Mouse (Mus musculus) v-Abl transformed pro-B cells (cell line): ENCODE measurements at regions not wholly inside any gene's neighbourhood (a gene's known extent, or its start where the extent isn't known, plus 50 kb on each side); places are given as distances from the start of the nearest gene placed in this dataset.

Experiments used
- in situ Hi-C, 2 experiments: fragments of 400-800 bp; cut with MboI; formaldehyde crosslinking; loops; one replicate each; pipeline ENCODE4 v1.15.1; 2025; ENCODE audit not compliant: unreplicated experiment in 2 of 2

GRCm38 (mm10) chr9:87954941-87955340, 223.9 kb upstream of the Tbx18 start:
- in situ Hi-C loops = no loop called here

- in situ Hi-C loops = no loop called here
Measured at GRCm38 (mm10) chr9:87961796-87962195, 230.7 kb upstream of the Tbx18 start.

GRCm38 (mm10) chr9:87964508-87964907, 233.4 kb upstream of the Tbx18 start:
- in situ Hi-C loops = no loop called here

GRCm38 (mm10) chr9:87965103-87965780, 234.2 kb upstream of the Tbx18 start:
- in situ Hi-C loops = no loop called here

- in situ Hi-C loops = no loop called here
Measured at GRCm38 (mm10) chr9:87968190-87969082, 237.4 kb upstream of the Tbx18 start.

GRCm38 (mm10) chr9:87970586-87970985, 239.5 kb upstream of the Tbx18 start:
- in situ Hi-C loops = no loop called here

GRCm38 (mm10) chr9:87971791-87972190, 240.7 kb upstream of the Tbx18 start:
- in situ Hi-C loops = no loop called here

GRCm38 (mm10) chr9:87973531-87973930, 242.5 kb upstream of the Tbx18 start:
- in situ Hi-C loops = no loop called here

- in situ Hi-C loops = no loop called here
Measured at GRCm38 (mm10) chr9:87984910-87985309, 253.8 kb upstream of the Tbx18 start.

- in situ Hi-C loops = no loop called here
Measured at GRCm38 (mm10) chr9:87985439-87985838, 254.4 kb upstream of the Tbx18 start.

- in situ Hi-C loops = no loop called here
Measured at GRCm38 (mm10) chr9:88005945-88006700, 275.1 kb upstream of the Tbx18 start.

- in situ Hi-C loops = no loop called here
Measured at GRCm38 (mm10) chr9:88023752-88024151, 292.7 kb upstream of the Tbx18 start.

- in situ Hi-C loops = no loop called here
Measured at GRCm38 (mm10) chr9:88025936-88026335, 294.9 kb upstream of the Tbx18 start.

GRCm38 (mm10) chr9:88030509-88031148, 296.4 kb upstream of the Nt5e start:
- in situ Hi-C loops = no loop called here

- in situ Hi-C loops = no loop called here
Measured at GRCm38 (mm10) chr9:88037560-88037959, 289.4 kb upstream of the Nt5e start.

GRCm38 (mm10) chr9:88049270-88049669, 277.7 kb upstream of the Nt5e start:
- in situ Hi-C loops = no loop called here

GRCm38 (mm10) chr9:88049792-88050191, 277.2 kb upstream of the Nt5e start:
- in situ Hi-C loops = no loop called here

- in situ Hi-C loops = no loop called here
Measured at GRCm38 (mm10) chr9:88058551-88058950, 268.4 kb upstream of the Nt5e start.

- in situ Hi-C loops = no loop called here
Measured at GRCm38 (mm10) chr9:88059005-88059404, 268.0 kb upstream of the Nt5e start.

- in situ Hi-C loops = no loop called here
Measured at GRCm38 (mm10) chr9:88063973-88064676, 262.9 kb upstream of the Nt5e start.
